Comparison of ENCODE assay signal across 9 mouse cellular contexts in the genomic region with DNA sequence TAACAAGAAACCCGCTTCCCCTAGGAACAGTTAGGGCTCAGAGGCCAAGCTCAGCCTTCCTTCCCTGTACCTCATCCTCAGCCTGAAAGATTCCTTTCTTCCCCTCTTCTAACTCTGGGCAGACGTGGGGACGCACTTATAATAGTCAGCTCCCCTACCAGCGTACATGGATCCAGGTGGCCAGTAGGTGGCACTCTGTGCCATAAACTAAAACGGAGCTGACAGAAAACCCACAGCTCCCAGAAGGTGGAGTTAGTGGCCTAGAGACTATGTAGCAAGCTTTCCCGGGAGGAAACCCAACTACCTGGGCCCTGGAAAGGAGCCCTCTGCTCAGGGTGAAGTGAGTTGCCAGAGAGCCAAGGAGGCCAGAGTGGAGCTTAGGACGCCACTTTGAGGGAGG. TPM values are rescaled to one million over a fixed set of nuclear protein-coding genes. Genes with fewer than 3 reads are reported as not detected.
DNase-seq lines count a peak whose midpoint lies in the region; ATAC-seq and TF ChIP-seq lines count a peak whose summit lies in the region.
"Had no signal": no experiment of that assay in that cellular context is flagged by ENCODE, and none has a peak within 500 bp of the region (broad histone marks: within the 10 kb centered on the region; RNA-seq: fewer than 3 reads in every experiment).

No protein-coding gene starts in this region.

- TF ChIP-seq CTCF in stomach, postnatal 0 days (IDR thresholded peaks at IDR 0.05; ENCODE audit: low read depth) = peak; percentile 93

- no peak for TF ChIP-seq EP300 in stomach, postnatal 0 days (optimal IDR thresholded peaks at IDR 0.05)

- no peaks in the 10 kb centered on the region for H3K27me3 ChIP-seq in hindbrain, embryonic 14.5 days (ENCODE audit: control insufficient read depth, insufficient read depth, low read length)
- H3K27me3 ChIP-seq in hindbrain, embryonic 13.5 days = no peaks in the 10 kb centered on the region
- H3K27me3 ChIP-seq in forebrain, embryonic 15.5 days = no peaks in the 10 kb centered on the region
- no peaks in the 10 kb centered on the region for H3K27me3 ChIP-seq in intestine, embryonic 16.5 days (replicated peaks; ENCODE audit: control insufficient read depth, insufficient read depth, low read length)
- H3K27me3 ChIP-seq in stomach, postnatal 0 days (ENCODE audit: control insufficient read depth, insufficient read depth, low read length) = no peaks in the 10 kb centered on the region

- WGBS in hindbrain, embryonic 14.5 days = 23% methylated on average over 7 of the region's 7 CpGs
- 25% methylated on average over 7 of the region's 7 CpGs for WGBS in hindbrain, embryonic 13.5 days
- WGBS in forebrain, embryonic 15.5 days = 26% methylated on average over 7 of the region's 7 CpGs
- WGBS in intestine, embryonic 16.5 days = 20% methylated on average over 7 of the region's 7 CpGs
- WGBS in stomach, postnatal 0 days = 26% methylated on average over 7 of the region's 7 CpGs

- H3K4me3 ChIP-seq in hindbrain, embryonic 14.5 days (replicated peaks; ENCODE audit: low read length) = no peak overlapping the region
- no peak overlapping the region for H3K4me3 ChIP-seq in hindbrain, embryonic 13.5 days
- H3K4me3 ChIP-seq in forebrain, embryonic 15.5 days = no peak overlapping the region
- no peak overlapping the region for H3K4me3 ChIP-seq in intestine, embryonic 16.5 days (ENCODE audit: low read length)
- H3K4me3 ChIP-seq in stomach, postnatal 0 days (ENCODE audit: low read depth, low read length) = no peak overlapping the region
- H3K4me3 ChIP-seq: myocyte had no signal

- no peaks in the 10 kb centered on the region for H3K36me3 ChIP-seq in hindbrain, embryonic 14.5 days (replicated peaks; ENCODE audit: control insufficient read depth, insufficient read depth)
- H3K36me3 ChIP-seq in hindbrain, embryonic 13.5 days = no peaks in the 10 kb centered on the region
- no peaks in the 10 kb centered on the region for H3K36me3 ChIP-seq in forebrain, embryonic 15.5 days
- H3K36me3 ChIP-seq in intestine, embryonic 16.5 days (ENCODE audit: control insufficient read depth, insufficient read depth, low read length) = no peaks in the 10 kb centered on the region
- no peaks in the 10 kb centered on the region for H3K36me3 ChIP-seq in stomach, postnatal 0 days (ENCODE audit: control insufficient read depth, insufficient read depth, low read length)

- DNase-seq in hindbrain, embryonic 14.5 days (ENCODE audit: low spot score) = peak; percentile 79
- DNase-seq in cerebellum, adult 11 months = peak; percentile 66
- peak; percentile 51 to 65 for DNase-seq in left cerebral cortex, postnatal 36 days (ENCODE audit: low spot score in 2 of 2)
- peak; percentile 71 for DNase-seq in neural tube, embryonic 10.5 days (ENCODE audit: extremely low spot score, low spot score)
- DNase-seq in stomach, postnatal 0 days (ENCODE audit: low spot score) = peak; percentile 79

- no peak overlapping the region for H3K27ac ChIP-seq in hindbrain, embryonic 14.5 days
- no peak overlapping the region for H3K27ac ChIP-seq in hindbrain, embryonic 13.5 days
- H3K27ac ChIP-seq in forebrain, embryonic 15.5 days (replicated peaks) = no peak overlapping the region
- H3K27ac ChIP-seq in intestine, embryonic 16.5 days (ENCODE audit: low read length) = no peak overlapping the region
- H3K27ac ChIP-seq in stomach, postnatal 0 days (replicated peaks) = no peak overlapping the region

- no peaks in the 10 kb centered on the region for H3K4me1 ChIP-seq in hindbrain, embryonic 14.5 days (replicated peaks; ENCODE audit: control insufficient read depth, insufficient read depth, low read length)
- peaks cover 2% of the 10 kb centered on the region; the same call in 1 of the 2 replicates for H3K4me1 ChIP-seq in hindbrain, embryonic 13.5 days (replicated peaks)
- H3K4me1 ChIP-seq in forebrain, embryonic 15.5 days = peaks cover 3% of the 10 kb centered on the region; the same call in 1 of the 2 replicates
- no peaks in the 10 kb centered on the region for H3K4me1 ChIP-seq in intestine, embryonic 16.5 days (ENCODE audit: control insufficient read depth, insufficient read depth, low read length)
- no peaks in the 10 kb centered on the region for H3K4me1 ChIP-seq in stomach, postnatal 0 days (replicated peaks; ENCODE audit: control insufficient read depth, insufficient read depth)

- no peaks in the 10 kb centered on the region for H3K9me3 ChIP-seq in hindbrain, embryonic 14.5 days (ENCODE audit: control insufficient read depth, low read length)
- no peaks in the 10 kb centered on the region for H3K9me3 ChIP-seq in hindbrain, embryonic 13.5 days
- H3K9me3 ChIP-seq in forebrain, embryonic 15.5 days = no peaks in the 10 kb centered on the region
- no peaks in the 10 kb centered on the region for H3K9me3 ChIP-seq in intestine, embryonic 16.5 days (ENCODE audit: control insufficient read depth, low read length)
- H3K9me3 ChIP-seq in stomach, postnatal 0 days (ENCODE audit: control insufficient read depth, low read length) = no peaks in the 10 kb centered on the region

- H3K9ac ChIP-seq in hindbrain, embryonic 14.5 days = no peak overlapping the region
- no peak overlapping the region; the same call in 1 of the 2 replicates for H3K9ac ChIP-seq in hindbrain, embryonic 13.5 days
- H3K9ac ChIP-seq in forebrain, embryonic 15.5 days (replicated peaks) = no peak overlapping the region
- H3K9ac ChIP-seq in intestine, embryonic 16.5 days (ENCODE audit: low read depth, low read length) = no peak overlapping the region
- no peak overlapping the region for H3K9ac ChIP-seq in stomach, postnatal 0 days (ENCODE audit: low read length)

- H3K4me2 ChIP-seq in hindbrain, embryonic 14.5 days (replicated peaks) = no peak overlapping the region
- H3K4me2 ChIP-seq in hindbrain, embryonic 13.5 days = no peak overlapping the region
- no peak overlapping the region for H3K4me2 ChIP-seq in forebrain, embryonic 15.5 days (replicated peaks)
- H3K4me2 ChIP-seq in intestine, embryonic 16.5 days (ENCODE audit: low read depth, low read length) = no peak overlapping the region
- no peak overlapping the region for H3K4me2 ChIP-seq in stomach, postnatal 0 days (replicated peaks; ENCODE audit: low read depth)

- ATAC-seq in hindbrain, embryonic 14.5 days (ENCODE audit: low FRiP score) = no peak
- ATAC-seq in hindbrain, embryonic 13.5 days (ENCODE audit: low FRiP score) = no peak; the same call in 1 of the 2 replicates
- ATAC-seq in forebrain, embryonic 15.5 days (replicated peaks) = peak; percentile 24; the same call in 1 of the 2 replicates
- peak; percentile 66 for ATAC-seq in intestine, embryonic 16.5 days
- ATAC-seq in stomach, postnatal 0 days (ENCODE audit: low FRiP score, low TSS enrichment) = peak; percentile 53; the same call in 1 of the 2 replicates

- intact Hi-C loops in left cerebral cortex, postnatal 36 days (cut with DNase I) = loop anchor here (1.0 to 5.0 kb wide), 2 partner anchors 57 to 195 kb away; no protein-coding TSS in a partner anchor

RNA-seq across cellular contexts. Expression of a gene that starts 18.3 kb away (rescaled TPM):
- polyA plus RNA-seq in hindbrain, embryonic 14.5 days (2014; fragmentation: Nextera tagmentation; extraction: Ambion mirVana) = 3.8 and 4.9 TPM in 2 replicates
- 5.8 and 6.5 TPM in 2 replicates for polyA plus RNA-seq in hindbrain, embryonic 13.5 days (2015; fragmentation: Nextera tagmentation; extraction: Ambion mirVana)
- 2.7 and 3.6 TPM in 2 replicates for polyA plus RNA-seq in forebrain, embryonic 15.5 days (2015; fragmentation: Nextera tagmentation; extraction: Ambion mirVana)
- 12.0 and 12.8 TPM in 2 replicates for polyA plus RNA-seq in intestine, embryonic 16.5 days (2015; fragmentation: Nextera tagmentation; extraction: Ambion mirVana)
- total RNA-seq in left cerebral cortex, postnatal 36 days (2021) = 1 to 10 TPM; 1.6 to 1.8 TPM
- polyA plus RNA-seq in stomach, postnatal 0 days (2015; fragmentation: Nextera tagmentation; extraction: Ambion mirVana) = 21.9 and 26.7 TPM in 2 replicates

RNA-seq across cellular contexts. Expression of a gene that starts 32.2 kb away (rescaled TPM):
- 3.5 and 3.9 TPM in 2 replicates for polyA plus RNA-seq in hindbrain, embryonic 14.5 days (2014; fragmentation: Nextera tagmentation; extraction: Ambion mirVana)
- 2.2 and 2.4 TPM in 2 replicates for polyA plus RNA-seq in hindbrain, embryonic 13.5 days (2015; fragmentation: Nextera tagmentation; extraction: Ambion mirVana)
- polyA plus RNA-seq in forebrain, embryonic 15.5 days (2015; fragmentation: Nextera tagmentation; extraction: Ambion mirVana) = 2.2 and 2.4 TPM in 2 replicates
- 1.1 TPM in 2 replicates for polyA plus RNA-seq in intestine, embryonic 16.5 days (2015; fragmentation: Nextera tagmentation; extraction: Ambion mirVana)
- total RNA-seq in left cerebral cortex, postnatal 36 days (2021) = 100 to 1,000 TPM; 217 to 219 TPM
- polyA plus RNA-seq in stomach, postnatal 0 days (2015; fragmentation: Nextera tagmentation; extraction: Ambion mirVana) = 1.6 and 1.9 TPM in 2 replicates

Comparison
In these comparisons a context has a peak if more than half of its experiments do, and no peak if none do; other contexts are left out.
1. ATAC-seq: peak in forebrain, embryonic 15.5 days (single experiment), intestine, embryonic 16.5 days (single experiment) and stomach, postnatal 0 days (single experiment); none in hindbrain, embryonic 14.5 days (single experiment) and hindbrain, embryonic 13.5 days (single experiment).
2. Peak in every context shown above with its lines, with median percentiles within 50 percentile points of each other: DNase-seq.